Mouse (Mus musculus) hindbrain, embryonic 16.5 days (tissue): Measurements from ENCODE around the gene Acsbg2. TPM values are rescaled to one million over a fixed set of nuclear protein-coding genes. Genes with fewer than 3 reads are reported as not detected.

Experiments
- ATAC-seq: fragments of 200-750 bp; cut with Nextera tagmentation; 2 replicates; pipeline ENCODE4 v1.8.0; 2017; ENCODE audit warnings: moderate TSS enrichment, moderate library complexity
- H3K27ac ChIP-seq: fragments of 300-500 bp; sonication (generic); 2 replicates; pipeline ENCODE4 v1.5.1; 2014; ENCODE audit warnings: low read depth, mild to moderate bottlenecking, control low read depth, low read length, moderate library complexity
- H3K27me3 ChIP-seq: fragments of 300-500 bp; sonication (generic); replicated peaks from 2 replicates; pipeline ENCODE4 v1.6.1; 2014; ENCODE audit warnings: low read length; ENCODE audit not compliant: control insufficient read depth, insufficient read depth
- H3K36me3 ChIP-seq: fragments of 300-500 bp; sonication (generic); 2 replicates; pipeline ENCODE4 v1.6.1; 2014; ENCODE audit warnings: mild to moderate bottlenecking, low read length, moderate library complexity, mixed read lengths; ENCODE audit not compliant: control insufficient read depth, insufficient read depth
- H3K4me1 ChIP-seq: fragments of 300-500 bp; sonication (generic); 2 replicates; pipeline ENCODE4 v1.6.1; 2014; ENCODE audit warnings: low read depth, low read length; ENCODE audit not compliant: control insufficient read depth, insufficient read depth
- H3K4me2 ChIP-seq: fragments of 300-500 bp; sonication (generic); 2 replicates; pipeline ENCODE4 v1.6.1; 2014; ENCODE audit warnings: mild to moderate bottlenecking, low read length, control low read depth, moderate library complexity
- H3K4me3 ChIP-seq: fragments of 300-500 bp; sonication (generic); 2 replicates; pipeline ENCODE4 v1.5.1; 2014; ENCODE audit warnings: mild to moderate bottlenecking, low read length, control low read depth, moderate library complexity
- H3K9ac ChIP-seq: fragments of 300-500 bp; sonication (generic); 2 replicates; pipeline ENCODE4 v1.6.1; 2014; ENCODE audit warnings: low read depth, mild to moderate bottlenecking, control low read depth, low read length, moderate library complexity
- H3K9me3 ChIP-seq: fragments of 300-500 bp; sonication (generic); 2 replicates; pipeline ENCODE4 v1.6.1; 2014; ENCODE audit warnings: mild to moderate bottlenecking, low read length, moderate library complexity; ENCODE audit not compliant: control insufficient read depth
- WGBS: fragments of 180-500 bp; shearing (Covaris S2); extraction: QIAGEN DNeasy Blood & Tissue Kit; methylation state at CpG from one replicate; pipeline ENCODE4 v1.1.7; 2014; 5-methylcytosine and 5-hydroxymethylcytosine counted together
- polyA plus RNA-seq: library from polyadenylated mRNA; unstranded; fragments of >200 nt; fragmentation: Nextera tagmentation; extraction: Ambion mirVana; gene quantifications from 2 replicates; pipeline ENCODE4 v1.2.1, GENCODE M21; 2015

The Acsbg2 gene
- polyA plus RNA-seq, 1 experiment from 2014 or later: not detected

GRCm38 (mm10) chr17:56897630-56898195 lies 23.5 kb upstream of the Acsbg2 start:
- Histone ChIP-seq H3K9ac (no peak overlapping the region), H3K4me2 (no peak overlapping the region), H3K36me3 (peaks cover 53% of the 10 kb centered on the region), H3K9me3 (no peaks in the 10 kb centered on the region), H3K4me1 (peaks cover 10% of the 10 kb centered on the region), H3K27me3 (no peaks in the 10 kb centered on the region), H3K4me3 (no peak overlapping the region), H3K27ac (no peak overlapping the region)
- peak; percentile 72 for ATAC-seq
- 76% methylated on average over 6 of the region's 7 CpGs for WGBS

GRCm38 (mm10) chr17:56896513-56897129 lies 22.4 kb upstream of the Acsbg2 start:
- Histone ChIP-seq H3K4me2 (no peak overlapping the region), H3K9me3 (no peaks in the 10 kb centered on the region), H3K9ac (no peak overlapping the region), H3K36me3 (peaks cover 62% of the 10 kb centered on the region), H3K4me1 (peaks cover 10% of the 10 kb centered on the region), H3K27ac (peak overlapping the region; percentile 68; the same call in 1 of the 2 replicates), H3K4me3 (no peak overlapping the region), H3K27me3 (no peaks in the 10 kb centered on the region)
- WGBS: 53% methylated on average over 6 of the region's 6 CpGs
- ATAC-seq: peak; percentile 46

DNA sequence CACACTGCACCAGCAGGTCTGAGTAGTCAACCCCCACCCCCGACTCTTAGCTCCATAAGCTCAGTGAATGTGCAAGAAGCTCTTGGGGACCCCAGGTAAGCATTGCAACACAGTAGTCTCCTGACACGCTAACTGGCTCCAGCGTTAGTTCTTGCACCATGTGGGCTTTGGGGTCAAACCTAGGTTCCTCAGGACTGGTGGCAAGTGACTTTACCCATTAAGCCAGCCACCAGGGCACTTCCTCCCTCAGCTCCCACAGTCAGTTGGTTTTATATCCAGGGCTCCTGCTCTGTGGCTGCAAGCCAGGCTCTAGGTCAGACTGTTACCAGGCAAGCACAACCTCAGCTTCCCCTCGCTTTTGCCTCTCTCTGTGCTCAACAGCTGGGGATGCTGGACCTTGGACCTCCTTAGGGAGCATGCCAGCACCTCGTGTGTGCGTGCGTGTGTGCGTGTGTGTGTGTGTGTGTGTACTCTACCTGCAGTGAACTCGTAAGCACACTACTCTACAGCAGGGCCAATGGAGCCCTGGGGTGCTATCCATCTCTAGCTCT lies 21.2 kb upstream of the Acsbg2 start:
- Histone ChIP-seq H3K27ac (no peak overlapping the region), H3K4me3 (no peak overlapping the region)

GRCm38 (mm10) chr17:56890018-56890417 lies 15.8 kb upstream of the Acsbg2 start:
- no peak for ATAC-seq
- H3K9ac ChIP-seq: no peak overlapping the region
- no peak overlapping the region for H3K4me2 ChIP-seq
- H3K36me3 ChIP-seq: peaks cover 57% of the 10 kb centered on the region
- H3K9me3 ChIP-seq: peaks cover 3% of the 10 kb centered on the region
- WGBS: 100% methylated on average over 2 of the region's 2 CpGs
- H3K27me3 ChIP-seq: no peaks in the 10 kb centered on the region
- H3K27ac ChIP-seq: no peak overlapping the region
- no peaks in the 10 kb centered on the region for H3K4me1 ChIP-seq
- H3K4me3 ChIP-seq: no peak overlapping the region

More for the DNA sequence above, 21.2 kb upstream of the Acsbg2 start:
- H3K27me3 ChIP-seq: no peaks in the 10 kb centered on the region
- no peak for ATAC-seq
- 88% methylated on average over 9 of the region's 9 CpGs for WGBS
- peaks cover 61% of the 10 kb centered on the region for H3K36me3 ChIP-seq
- H3K9ac ChIP-seq: no peak overlapping the region
- no peak overlapping the region for H3K4me2 ChIP-seq
- peaks cover 10% of the 10 kb centered on the region for H3K4me1 ChIP-seq
- H3K9me3 ChIP-seq: peaks cover 3% of the 10 kb centered on the region

- ATAC-seq: no peak
- no peak overlapping the region for H3K4me2 ChIP-seq
- peaks cover 37% of the 10 kb centered on the region for H3K36me3 ChIP-seq
- peaks cover 3% of the 10 kb centered on the region for H3K9me3 ChIP-seq
- H3K9ac ChIP-seq: no peak overlapping the region
- no peaks in the 10 kb centered on the region for H3K4me1 ChIP-seq
- no peaks in the 10 kb centered on the region for H3K27me3 ChIP-seq
- no peak overlapping the region for H3K27ac ChIP-seq
- WGBS: 84% methylated on average over 2 of the region's 3 CpGs
- no peak overlapping the region for H3K4me3 ChIP-seq
Observed at GRCm38 (mm10) chr17:56888050-56888449, 13.8 kb upstream of the Acsbg2 start.

DNA sequence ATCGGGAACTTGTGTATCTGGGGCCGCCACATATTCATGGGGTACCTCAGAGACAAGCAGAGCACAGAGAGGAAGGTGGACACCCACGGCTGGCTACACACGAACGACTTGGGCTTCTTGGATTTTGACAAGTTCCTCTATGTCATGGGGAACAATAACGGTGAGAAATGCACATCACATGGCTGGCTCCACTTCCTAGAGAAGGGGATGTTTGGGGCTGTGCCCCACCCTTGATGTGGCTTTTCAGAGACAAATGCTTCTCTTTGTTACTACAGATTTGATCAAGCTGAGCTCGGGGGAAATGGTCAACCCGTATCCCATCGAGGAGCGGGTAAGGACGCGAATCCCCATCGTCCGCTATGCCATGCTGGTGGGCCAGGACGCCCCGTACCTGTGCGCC lies 10.6 kb upstream of the Acsbg2 start:
- Histone ChIP-seq H3K4me3 (no peak overlapping the region), H3K27me3 (no peaks in the 10 kb centered on the region), H3K4me1 (no peaks in the 10 kb centered on the region), H3K9ac (no peak overlapping the region), H3K4me2 (no peak overlapping the region), H3K9me3 (no peaks in the 10 kb centered on the region), H3K36me3 (peaks cover 10% of the 10 kb centered on the region), H3K27ac (no peak overlapping the region)
- WGBS: 91% methylated on average over 17 of the region's 17 CpGs
- ATAC-seq: no peak

- Histone ChIP-seq H3K4me2 (no peak overlapping the region), H3K27ac (no peak overlapping the region), H3K27me3 (no peaks in the 10 kb centered on the region), H3K9me3 (no peaks in the 10 kb centered on the region), H3K36me3 (peaks cover 8% of the 10 kb centered on the region), H3K4me3 (no peak overlapping the region), H3K9ac (no peak overlapping the region), H3K4me1 (no peaks in the 10 kb centered on the region)
- no peak for ATAC-seq
- WGBS: 68% methylated on average over 5 of the region's 5 CpGs
Observed at GRCm38 (mm10) chr17:56884331-56884730, 10.1 kb upstream of the Acsbg2 start.

- Histone ChIP-seq H3K9ac (no peak overlapping the region), H3K4me3 (no peak overlapping the region), H3K27me3 (no peaks in the 10 kb centered on the region), H3K4me1 (no peaks in the 10 kb centered on the region), H3K36me3 (peaks cover 1% of the 10 kb centered on the region), H3K4me2 (0 out of 2 replicates have a peak overlapping the region, but pooled peaks have one; percentile 2), H3K27ac (no peak overlapping the region), H3K9me3 (no peaks in the 10 kb centered on the region)
- ATAC-seq: no peak
- 47% methylated on average over 17 of the region's 17 CpGs for WGBS
Observed at GRCm38 (mm10) chr17:56883612-56884011, 9.4 kb upstream of the Acsbg2 start.

- Histone ChIP-seq H3K9ac (no peak overlapping the region), H3K4me2 (no peak overlapping the region), H3K27ac (no peak overlapping the region), H3K4me1 (no peaks in the 10 kb centered on the region), H3K27me3 (no peaks in the 10 kb centered on the region), H3K9me3 (no peaks in the 10 kb centered on the region), H3K4me3 (no peak overlapping the region), H3K36me3 (no peaks in the 10 kb centered on the region)
- no peak for ATAC-seq
- WGBS: 92% methylated on average over 19 of the region's 19 CpGs
Observed at GRCm38 (mm10) chr17:56877426-56877825, 3.2 kb upstream of the Acsbg2 start.
